In genomic region chr10:106914275-106914674, GRCm38 (mm10) we compare ENCODE assay signal across 22 mouse cellular contexts.
A peak's percentile ranks its signal among the peaks of the same experiment; 100 is the strongest.
DNase-seq lines count a peak whose midpoint lies in the region; ATAC-seq and TF ChIP-seq lines count a peak whose summit lies in the region.
"Had no signal": no experiment of that assay in that cellular context is flagged by ENCODE, and none has a peak within 500 bp of the region (broad histone marks: within the 10 kb centered on the region; RNA-seq: fewer than 3 reads in every experiment).

No protein-coding gene starts in this region.

- TF ChIP-seq CTCF in lung, embryonic 14.5 days (IDR thresholded peaks at IDR 0.05; ENCODE audit: low read depth): no peak
- TF ChIP-seq CTCF in lung, postnatal 0 days (IDR thresholded peaks at IDR 0.05): no peak
- TF ChIP-seq CTCF in stomach, postnatal 0 days (IDR thresholded peaks at IDR 0.05; ENCODE audit: low read depth): no peak

- no peak; the same call in 1 of the 2 replicates for ATAC-seq in lung, embryonic 14.5 days (ENCODE audit: insufficient read depth)
- peak; percentile 87 for ATAC-seq in lung, embryonic 16.5 days (ENCODE audit: low read depth)
- peak; percentile 58; the same call in 1 of the 2 replicates for ATAC-seq in lung, postnatal 0 days
- ATAC-seq in stomach, embryonic 15.5 days (ENCODE audit: insufficient read depth, low FRiP score, low read depth): peak; percentile 60; the same call in 1 of the 2 replicates
- no peak for ATAC-seq in stomach, postnatal 0 days (ENCODE audit: low FRiP score, low TSS enrichment)
- ATAC-seq: activated CD4-positive, CD25-positive, alpha-beta regulatory T cell, adult 4 months; CD4-positive, CD25-positive, alpha-beta regulatory T cell, adult 4 months; Patski had no signal

- no peak overlapping the region for H3K27ac ChIP-seq in lung, embryonic 14.5 days (ENCODE audit: low read depth)
- H3K27ac ChIP-seq in lung, embryonic 16.5 days (ENCODE audit: low read length): no peak overlapping the region
- H3K27ac ChIP-seq in lung, postnatal 0 days (ENCODE audit: low read length): no peak overlapping the region
- no peak overlapping the region for H3K27ac ChIP-seq in stomach, embryonic 15.5 days
- no peak overlapping the region for H3K27ac ChIP-seq in stomach, postnatal 0 days (replicated peaks)

- H3K4me1 ChIP-seq in lung, embryonic 14.5 days (ENCODE audit: insufficient read depth): no peaks in the 10 kb centered on the region
- H3K4me1 ChIP-seq in lung, embryonic 16.5 days (replicated peaks; ENCODE audit: control insufficient read depth, insufficient read depth, low read length): peaks cover 3% of the 10 kb centered on the region; the same call in 1 of the 2 replicates
- H3K4me1 ChIP-seq in lung, postnatal 0 days (ENCODE audit: insufficient read depth, low read depth, low read length): no peaks in the 10 kb centered on the region
- no peaks in the 10 kb centered on the region for H3K4me1 ChIP-seq in stomach, embryonic 15.5 days
- no peaks in the 10 kb centered on the region for H3K4me1 ChIP-seq in stomach, postnatal 0 days (replicated peaks; ENCODE audit: control insufficient read depth, insufficient read depth)

- no peaks in the 10 kb centered on the region for H3K27me3 ChIP-seq in lung, embryonic 14.5 days (ENCODE audit: insufficient read depth, low read length)
- no peaks in the 10 kb centered on the region for H3K27me3 ChIP-seq in lung, embryonic 16.5 days (ENCODE audit: control insufficient read depth, insufficient read depth, low read depth, low read length)
- no peaks in the 10 kb centered on the region for H3K27me3 ChIP-seq in lung, postnatal 0 days (replicated peaks; ENCODE audit: insufficient read depth, low read length)
- H3K27me3 ChIP-seq in stomach, embryonic 15.5 days (replicated peaks): no peaks in the 10 kb centered on the region
- H3K27me3 ChIP-seq in stomach, postnatal 0 days (ENCODE audit: control insufficient read depth, insufficient read depth, low read length): no peaks in the 10 kb centered on the region
- H3K27me3 ChIP-seq: CH12.LX had no signal

- no peak overlapping the region for H3K9ac ChIP-seq in lung, embryonic 14.5 days
- H3K9ac ChIP-seq in lung, embryonic 16.5 days (ENCODE audit: low read length): no peak overlapping the region
- H3K9ac ChIP-seq in lung, postnatal 0 days (replicated peaks; ENCODE audit: low read depth): no peak overlapping the region
- no peak overlapping the region for H3K9ac ChIP-seq in stomach, embryonic 15.5 days
- no peak overlapping the region for H3K9ac ChIP-seq in stomach, postnatal 0 days (ENCODE audit: low read length)

- H3K4me3 ChIP-seq in lung, embryonic 14.5 days (ENCODE audit: low read depth, low read length): no peak overlapping the region
- H3K4me3 ChIP-seq in lung, embryonic 16.5 days (ENCODE audit: low read length): no peak overlapping the region
- H3K4me3 ChIP-seq in lung, postnatal 0 days (ENCODE audit: low read depth, low read length): no peak overlapping the region
- H3K4me3 ChIP-seq in stomach, embryonic 15.5 days (replicated peaks): no peak overlapping the region
- no peak overlapping the region for H3K4me3 ChIP-seq in stomach, postnatal 0 days (ENCODE audit: low read depth, low read length)

- peak; percentile 6 for DNase-seq in lung, embryonic 14.5 days
- no peak for DNase-seq in lung, postnatal 10 days
- no peak for DNase-seq in lung, adult 18-20 months
- peak; percentile 53 for DNase-seq in lung, postnatal 0 days (ENCODE audit: low spot score)
- no peak for DNase-seq in lung, postnatal 4 days
- DNase-seq in stomach, postnatal 0 days (ENCODE audit: low spot score): no peak
- DNase-seq: adrenal gland, adult 2 months; adrenal gland, adult 8-10 months; adrenal gland, postnatal 10 days; adrenal gland, postnatal 14 days; adrenal gland, postnatal 25 days; adrenal gland, postnatal 36 days; B cell, adult 2 months; cerebellum, adult 11 months; cerebellum, adult 11-12 months had no signal

- H3K4me2 ChIP-seq in lung, embryonic 14.5 days: no peak overlapping the region
- H3K4me2 ChIP-seq in lung, embryonic 16.5 days (ENCODE audit: low read depth, low read length): no peak overlapping the region
- no peak overlapping the region for H3K4me2 ChIP-seq in lung, postnatal 0 days (replicated peaks; ENCODE audit: low read depth, low read length)
- no peak overlapping the region for H3K4me2 ChIP-seq in stomach, embryonic 15.5 days
- no peak overlapping the region for H3K4me2 ChIP-seq in stomach, postnatal 0 days (replicated peaks; ENCODE audit: low read depth)

- no peaks in the 10 kb centered on the region for H3K36me3 ChIP-seq in lung, embryonic 14.5 days (ENCODE audit: insufficient read depth)
- no peaks in the 10 kb centered on the region for H3K36me3 ChIP-seq in lung, embryonic 16.5 days (ENCODE audit: control insufficient read depth, insufficient read depth, low read length)
- no peaks in the 10 kb centered on the region for H3K36me3 ChIP-seq in lung, postnatal 0 days (ENCODE audit: insufficient read depth, low read length)
- H3K36me3 ChIP-seq in stomach, embryonic 15.5 days: no peaks in the 10 kb centered on the region
- no peaks in the 10 kb centered on the region for H3K36me3 ChIP-seq in stomach, postnatal 0 days (ENCODE audit: control insufficient read depth, insufficient read depth, low read length)
- H3K36me3 ChIP-seq: G1E had no signal

- H3K9me3 ChIP-seq in lung, embryonic 14.5 days (ENCODE audit: low read depth, low read length): no peaks in the 10 kb centered on the region
- peaks cover 3% of the 10 kb centered on the region; the same call in 1 of the 2 replicates for H3K9me3 ChIP-seq in lung, embryonic 16.5 days (ENCODE audit: control insufficient read depth, low read length)
- no peaks in the 10 kb centered on the region for H3K9me3 ChIP-seq in lung, postnatal 0 days (ENCODE audit: low read length)
- no peaks in the 10 kb centered on the region for H3K9me3 ChIP-seq in stomach, embryonic 15.5 days
- no peaks in the 10 kb centered on the region for H3K9me3 ChIP-seq in stomach, postnatal 0 days (ENCODE audit: control insufficient read depth, low read length)

- no peak for TF ChIP-seq EP300 in lung, postnatal 0 days (IDR thresholded peaks at IDR 0.05)
- no peak for TF ChIP-seq EP300 in stomach, postnatal 0 days (optimal IDR thresholded peaks at IDR 0.05)

Comparison
In these comparisons a context has a peak if more than half of its experiments do, and no peak if none do; other contexts are left out.
1. ATAC-seq: peak in lung, embryonic 16.5 days (single experiment), lung, postnatal 0 days (single experiment) and stomach, embryonic 15.5 days (single experiment); none in lung, embryonic 14.5 days (single experiment) and stomach, postnatal 0 days (single experiment).
2. DNase-seq: peak in lung, embryonic 14.5 days (single experiment) and lung, postnatal 0 days (single experiment); none in lung, postnatal 10 days (single experiment), lung, adult 18-20 months (0 of 2), lung, postnatal 4 days (0 of 2) and stomach, postnatal 0 days (single experiment).